Mouse (Mus musculus) retina, embryonic 14.5 days (tissue): ENCODE data around the gene Camk2g.
A peak's percentile ranks its signal among the peaks of the same experiment; 100 is the strongest.

ENCODE experiments used
- DNase-seq: peaks from one replicate; pipeline ENCODE4 v3.0.0-alpha.2; 2015; ENCODE audit warnings: low spot score

Camk2g gene

DNA sequence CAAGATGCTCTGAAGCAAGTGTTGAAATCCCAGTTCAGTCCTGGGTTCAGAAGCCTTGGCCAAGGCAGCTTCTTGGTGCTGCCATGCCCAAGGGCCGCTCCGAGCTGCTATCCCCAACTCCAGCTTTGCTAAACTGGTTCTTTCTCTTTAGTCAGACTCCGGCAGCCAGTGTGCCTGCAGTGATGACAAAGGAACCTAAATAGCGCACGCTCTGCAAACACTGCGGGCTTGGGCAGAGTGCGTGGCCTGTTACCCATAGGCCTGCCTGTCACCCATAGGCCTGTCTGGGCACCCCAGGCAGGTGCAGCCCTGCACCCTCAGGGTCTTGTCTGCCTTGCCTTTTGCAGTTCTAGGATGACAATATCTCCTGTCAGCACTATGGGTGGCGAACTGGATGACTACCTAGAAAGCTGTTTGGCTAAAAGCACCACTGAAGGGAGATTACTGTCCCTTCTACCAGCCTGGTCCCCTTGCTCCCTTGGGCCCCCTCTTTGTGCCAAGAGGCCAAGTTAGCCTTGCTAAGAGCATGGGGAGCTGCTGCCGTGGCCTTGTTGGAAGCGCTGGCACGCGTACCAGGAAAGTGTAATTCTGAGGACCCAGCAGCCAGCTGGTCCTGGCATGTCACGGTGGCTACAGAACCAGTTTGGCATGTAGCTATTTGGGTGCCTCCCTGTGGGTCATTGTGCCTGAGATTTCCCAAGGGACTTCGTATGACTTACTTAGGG, 12.4 kb upstream of the Camk2g start:
- no peak for DNase-seq

GRCm38 (mm10) chr14:20804964-20805672, 11.2 kb upstream of the Camk2g start:
- peak; percentile 10 for DNase-seq

GRCm38 (mm10) chr14:20804481-20804880, 10.6 kb upstream of the Camk2g start:
- peak; percentile 12 for DNase-seq

GRCm38 (mm10) chr14:20803606-20803938, 9.7 kb upstream of the Camk2g start:
- DNase-seq: peak; percentile 91

GRCm38 (mm10) chr14:20802926-20803605, 9.2 kb upstream of the Camk2g start:
- DNase-seq: no peak

- DNase-seq: peak; percentile 91
Measured at GRCm38 (mm10) chr14:20798761-20799160, 4.9 kb upstream of the Camk2g start.

- DNase-seq: no peak
Measured at GRCm38 (mm10) chr14:20798300-20798699, 4.4 kb upstream of the Camk2g start.

- no peak for DNase-seq
Measured at GRCm38 (mm10) chr14:20796643-20797042, 2.8 kb upstream of the Camk2g start.

DNA sequence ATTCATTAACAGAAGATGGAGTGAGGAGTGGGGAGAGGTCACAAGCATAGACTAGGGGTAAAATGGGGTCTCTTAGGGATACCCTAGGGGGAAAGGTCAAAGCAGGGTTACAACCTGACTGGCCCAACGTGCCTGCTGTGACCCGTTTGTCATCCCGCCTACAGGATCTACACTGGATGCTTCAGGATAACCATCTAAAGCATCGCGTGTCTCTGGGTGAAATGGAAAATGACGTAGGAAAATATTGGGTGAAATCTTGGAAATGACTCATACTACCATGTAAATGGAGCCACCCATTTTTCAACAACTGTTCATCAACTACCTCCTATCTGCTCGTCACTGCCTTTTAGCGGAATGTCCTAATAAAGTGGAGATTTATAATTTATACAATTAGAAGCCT, 2.3 kb upstream of the Camk2g start:
- no peak for DNase-seq

DNA sequence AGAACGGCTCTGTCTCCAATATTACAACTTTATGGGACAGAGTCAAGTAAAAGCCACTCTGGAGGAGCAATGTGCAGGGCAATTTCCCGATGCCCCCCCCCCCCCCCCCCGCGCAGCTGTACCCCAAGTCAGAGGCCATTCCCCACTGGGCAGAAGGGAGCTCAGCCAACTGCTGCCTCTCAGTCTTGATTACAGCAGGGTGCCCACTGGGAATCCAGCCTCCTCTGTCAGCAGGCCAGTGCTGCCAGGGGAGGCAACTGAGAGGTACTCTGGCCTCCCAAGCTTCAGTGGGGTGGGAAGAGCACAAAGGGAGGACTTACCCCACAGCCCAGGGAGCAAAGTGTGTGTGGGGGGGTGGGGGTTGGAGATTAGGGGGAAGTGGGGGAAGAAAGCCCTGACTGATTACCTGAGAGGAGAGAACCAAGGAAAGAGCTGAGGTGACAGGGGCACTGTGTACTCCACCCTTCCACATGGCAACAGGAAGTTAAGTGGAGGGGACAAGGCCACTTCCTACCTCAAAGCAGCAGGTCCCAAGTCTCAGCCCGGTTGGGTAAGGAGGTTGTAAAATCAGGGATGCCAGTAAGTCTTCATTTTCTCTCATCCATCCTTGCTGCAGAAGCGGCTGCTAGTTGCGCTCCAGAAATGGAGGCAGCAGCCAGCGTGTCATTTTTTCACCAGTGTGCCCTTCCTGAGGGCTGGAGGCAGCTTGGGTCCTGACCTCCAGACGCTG, 1.7 kb upstream of the Camk2g start:
- no peak for DNase-seq

DNA sequence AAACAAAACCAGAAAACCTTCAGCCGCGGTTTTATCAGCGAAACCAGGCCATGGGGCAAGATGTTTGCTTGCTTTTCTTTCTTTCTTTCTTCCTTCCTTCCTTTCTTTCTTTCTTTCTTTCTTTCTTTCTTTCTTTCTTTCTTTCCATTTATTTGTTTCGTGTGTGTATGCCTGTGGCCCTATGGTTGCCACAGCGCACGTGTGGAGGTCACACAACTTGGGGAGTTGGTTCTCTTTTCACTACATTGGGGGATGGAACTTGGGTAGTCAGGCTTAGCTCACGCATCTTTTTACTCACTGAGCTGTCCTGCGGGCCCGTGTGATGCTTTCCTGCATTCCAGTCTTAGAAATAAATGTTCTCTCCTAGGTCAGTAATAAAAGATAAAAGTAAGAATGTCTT, 701 bp upstream of the Camk2g start:
- DNase-seq: no peak

GRCm38 (mm10) chr14:20792922-20793757, 748 bp downstream of the Camk2g start:
- peak; percentile 70 for DNase-seq

DNA sequence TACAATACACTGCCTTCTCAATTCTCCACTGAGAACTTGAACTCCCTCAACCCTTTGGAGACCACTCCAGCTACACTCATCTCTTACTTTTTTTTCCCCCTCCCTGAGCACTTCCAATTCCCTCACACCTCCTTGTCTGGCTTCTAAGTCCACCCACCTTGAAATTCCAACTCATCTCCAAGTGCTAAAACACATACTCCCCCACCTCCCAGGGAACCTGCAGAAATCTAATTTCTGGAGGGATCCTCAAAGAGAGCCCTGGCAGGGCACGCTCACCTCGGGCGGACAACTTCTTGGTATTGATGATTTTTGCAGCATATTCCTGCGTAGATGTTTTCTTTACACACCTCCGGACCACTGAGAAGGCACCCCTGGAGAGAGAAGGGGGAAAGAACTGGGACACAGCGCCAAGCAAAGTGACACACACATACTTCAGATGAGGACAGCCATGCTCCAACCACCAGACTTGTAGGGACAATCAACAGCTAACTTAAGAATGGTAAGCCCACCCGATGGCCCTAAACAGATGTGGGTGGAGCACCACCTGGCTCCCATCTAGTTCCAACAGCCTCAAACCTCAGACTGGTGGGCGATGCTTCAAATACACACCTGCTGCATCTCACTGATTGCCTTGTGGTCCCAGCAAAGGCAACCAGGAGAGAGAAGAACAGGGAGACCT, 1.5 kb downstream of the Camk2g start:
- DNase-seq: no peak

DNA sequence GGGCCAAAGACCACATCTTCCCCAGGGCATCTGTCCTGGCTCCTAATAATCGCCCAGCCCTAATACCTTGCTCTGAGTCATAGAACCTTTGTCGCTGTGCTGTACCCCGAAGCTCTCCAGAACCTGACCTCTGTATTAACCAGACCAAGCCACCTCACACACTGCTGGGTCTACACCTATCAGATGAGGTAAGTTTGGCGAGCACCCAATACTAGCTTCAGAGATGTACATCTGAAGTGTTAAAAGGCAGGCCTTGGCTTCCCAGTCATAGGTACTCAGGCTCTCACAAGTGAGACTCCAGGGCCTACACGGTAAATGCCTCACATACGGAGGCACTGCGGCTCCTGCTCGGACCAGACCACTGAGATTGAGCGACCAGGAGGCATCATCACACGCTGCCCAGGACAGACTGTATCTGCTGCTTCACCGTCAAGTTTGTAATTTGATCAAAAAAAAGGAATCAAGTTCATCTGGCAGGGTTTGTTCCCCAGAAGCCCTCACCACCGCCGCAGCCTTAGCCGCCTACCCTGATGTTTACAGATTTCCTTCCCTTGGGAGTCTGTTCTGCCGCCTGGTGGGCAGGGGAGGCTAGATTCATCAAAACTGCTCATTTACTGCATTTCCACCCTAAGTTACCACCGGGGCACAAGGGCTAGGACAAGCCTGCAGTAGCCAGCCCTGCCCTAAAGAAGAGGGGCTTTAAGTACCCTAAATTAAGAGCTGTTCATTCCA, 2.2 kb downstream of the Camk2g start:
- no peak for DNase-seq

- DNase-seq: no peak
Measured at GRCm38 (mm10) chr14:20790996-20791395, 2.9 kb downstream of the Camk2g start.

GRCm38 (mm10) chr14:20790445-20790844, 3.4 kb downstream of the Camk2g start:
- DNase-seq: no peak

DNA sequence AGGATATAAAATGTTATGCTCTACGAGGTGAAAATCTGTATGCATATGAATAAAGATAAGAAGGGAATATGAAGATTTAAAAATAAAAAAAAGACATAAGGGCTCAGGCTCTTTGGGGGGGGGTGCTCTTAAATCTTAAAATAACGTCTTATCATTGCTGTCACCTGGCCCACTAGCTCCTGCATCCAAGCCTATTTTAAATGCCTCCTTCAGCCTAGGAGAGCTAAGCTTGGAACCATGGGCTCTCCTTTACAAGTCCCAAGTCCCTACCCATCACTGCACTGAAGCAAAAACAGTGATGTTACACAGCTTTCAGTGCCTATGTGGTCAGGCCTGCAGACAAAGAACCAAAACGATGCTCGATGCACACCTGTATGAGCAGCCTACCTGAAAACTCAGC, 4.3 kb downstream of the Camk2g start:
- DNase-seq: no peak

GRCm38 (mm10) chr14:20788151-20788550, 5.7 kb downstream of the Camk2g start:
- no peak for DNase-seq

DNA sequence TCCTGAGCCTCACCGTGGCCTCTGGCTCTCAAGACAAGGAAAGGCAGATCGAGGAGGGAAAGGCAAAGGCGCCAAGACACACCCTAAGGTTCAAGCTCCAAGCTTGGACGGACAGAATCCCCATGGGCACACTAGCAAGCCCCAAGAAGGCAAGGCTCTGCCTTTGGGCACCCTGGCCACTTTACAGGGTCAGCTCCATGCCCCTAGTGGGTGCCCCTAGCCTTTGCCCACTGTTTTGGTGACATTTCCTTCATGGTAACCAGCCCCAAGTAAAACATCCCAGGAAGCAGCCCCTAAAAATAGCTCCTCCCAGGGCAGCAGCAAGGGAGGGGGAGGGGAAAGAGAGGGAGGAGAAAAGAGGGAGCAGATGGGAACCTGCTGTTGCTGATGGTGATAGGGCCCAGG, 7.3 kb downstream of the Camk2g start:
- no peak for DNase-seq

- no peak for DNase-seq
Measured at GRCm38 (mm10) chr14:20786020-20786419, 7.9 kb downstream of the Camk2g start.
